Mouse (Mus musculus) limb, embryonic 11.5 days (tissue): Measurements from ENCODE around the gene Chrnb2. TPM values are rescaled to one million over a fixed set of nuclear protein-coding genes. Genes with fewer than 3 reads are reported as not detected.
A peak's percentile ranks its signal among the peaks of the same experiment; 100 is the strongest.
"Not testable (repeated sequence)": the region's sequence is repeated elsewhere in the genome, so short reads cannot be mapped to it uniquely, and the experiment has no call there.

ENCODE experiments used
- ATAC-seq: fragments of 200-750 bp; cut with Nextera tagmentation; 2 replicates; pipeline ENCODE4 v1.8.0; 2017; ENCODE audit warnings: low read depth; ENCODE audit not compliant: insufficient number of reproducible peaks, low FRiP score, low TSS enrichment
- DNase-seq: peaks from one replicate; pipeline ENCODE4 v3.0.0-alpha.2; 2015; ENCODE audit warnings: low spot score
- H3K27ac ChIP-seq: fragments of 300-500 bp; sonication (generic); replicated peaks from 2 replicates; pipeline ENCODE4 v1.5.1; 2014; ENCODE audit warnings: low read depth, mild to moderate bottlenecking, low read length
- H3K27me3 ChIP-seq: fragments of 300-500 bp; sonication (generic); 2 replicates; pipeline ENCODE4 v1.6.1; 2014; ENCODE audit warnings: mild to moderate bottlenecking, low read length, mixed read lengths; ENCODE audit not compliant: control insufficient read depth, insufficient read depth
- H3K36me3 ChIP-seq: fragments of 300-500 bp; sonication (generic); 2 replicates; pipeline ENCODE4 v1.6.1; 2014; ENCODE audit warnings: mild to moderate bottlenecking, low read length, moderate library complexity, mixed read lengths; ENCODE audit not compliant: control insufficient read depth, insufficient read depth
- H3K4me1 ChIP-seq: fragments of 300-500 bp; sonication (generic); 2 replicates; pipeline ENCODE4 v1.6.1; 2014; ENCODE audit warnings: low read length, mixed read lengths; ENCODE audit not compliant: control insufficient read depth, insufficient read depth
- H3K4me2 ChIP-seq: fragments of 300-500 bp; sonication (generic); 2 replicates; pipeline ENCODE4 v1.6.1; 2014; ENCODE audit warnings: low read depth, mild to moderate bottlenecking, moderate library complexity; ENCODE audit not compliant: severe bottlenecking
- H3K4me3 ChIP-seq: fragments of 300-500 bp; sonication (generic); 2 replicates; pipeline ENCODE4 v1.5.1; 2014; ENCODE audit warnings: low read depth, low read length
- H3K9ac ChIP-seq: fragments of 300-500 bp; sonication (generic); 2 replicates; pipeline ENCODE4 v1.6.1; 2014; ENCODE audit warnings: mild to moderate bottlenecking, low read length
- H3K9me3 ChIP-seq: fragments of 300-500 bp; sonication (generic); 2 replicates; pipeline ENCODE4 v1.6.1; 2016; ENCODE audit warnings: low read length; ENCODE audit not compliant: control insufficient read depth
- WGBS: fragments of 180-500 bp; shearing (Covaris S2); extraction: QIAGEN DNeasy Blood & Tissue Kit; methylation state at CpG from one replicate; pipeline ENCODE4 v1.1.7; 2014; 5-methylcytosine and 5-hydroxymethylcytosine counted together
- polyA plus RNA-seq: library from polyadenylated mRNA; unstranded; fragments of >200 nt; fragmentation: Nextera tagmentation; extraction: Ambion mirVana; gene quantifications from 2 replicates; pipeline ENCODE4 v1.2.1, GENCODE M21; 2014

Chrnb2 gene
- polyA plus RNA-seq, 1 experiment from 2014 or later, result 0.23 TPM

DNA sequence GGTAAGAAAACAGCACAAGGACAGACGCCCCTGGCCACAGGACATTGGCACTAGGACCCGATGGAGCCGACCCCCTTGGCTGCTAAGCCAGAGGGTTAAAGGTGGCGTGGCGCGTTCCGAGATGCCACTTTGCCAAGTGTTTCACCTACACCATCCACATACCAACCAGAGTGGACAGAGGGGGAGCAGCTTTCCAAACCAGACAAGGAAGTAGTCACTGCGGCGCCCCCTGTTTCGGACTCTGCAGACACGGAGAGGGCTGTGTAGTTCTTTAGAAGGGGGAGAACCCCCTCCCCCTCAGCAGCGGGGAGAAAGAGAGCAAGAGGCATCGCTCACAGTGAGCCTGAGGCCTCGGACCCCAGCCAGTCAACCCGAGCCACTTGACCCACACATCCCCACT is 38.4 kb upstream of the Chrnb2 start:
- no peak overlapping the region for H3K4me3 ChIP-seq
- H3K4me2 ChIP-seq, result no peak overlapping the region
- no peak for DNase-seq
- H3K9me3 ChIP-seq, result no peaks in the 10 kb centered on the region
- no peaks in the 10 kb centered on the region for H3K4me1 ChIP-seq
- no peak overlapping the region for H3K9ac ChIP-seq
- H3K27me3 ChIP-seq, result no peaks in the 10 kb centered on the region
- H3K27ac ChIP-seq, result no peak overlapping the region
- 79% methylated on average over 15 of the region's 15 CpGs for WGBS
- ATAC-seq, result no peak
- no peaks in the 10 kb centered on the region for H3K36me3 ChIP-seq

DNA sequence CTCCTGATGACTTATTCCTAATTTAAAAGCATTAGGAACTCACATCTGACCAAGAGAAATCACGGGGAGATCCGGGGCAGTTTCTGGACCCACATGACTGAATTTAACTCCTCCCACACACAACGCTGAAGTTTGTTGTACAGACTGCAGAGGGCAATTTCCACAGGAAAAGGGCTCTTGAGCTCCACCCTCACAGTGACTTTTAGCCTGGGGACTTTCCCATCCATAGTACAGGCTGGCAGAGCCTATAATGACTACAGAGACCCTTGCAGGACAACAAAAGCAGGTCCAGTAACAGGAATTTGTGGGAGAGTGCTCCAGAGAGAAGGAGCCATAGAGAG is 37.0 kb upstream of the Chrnb2 start:
- WGBS, result 30% methylated on average over 3 of the region's 3 CpGs
- DNase-seq, result no peak
- H3K27ac ChIP-seq, result no peak overlapping the region

DNA sequence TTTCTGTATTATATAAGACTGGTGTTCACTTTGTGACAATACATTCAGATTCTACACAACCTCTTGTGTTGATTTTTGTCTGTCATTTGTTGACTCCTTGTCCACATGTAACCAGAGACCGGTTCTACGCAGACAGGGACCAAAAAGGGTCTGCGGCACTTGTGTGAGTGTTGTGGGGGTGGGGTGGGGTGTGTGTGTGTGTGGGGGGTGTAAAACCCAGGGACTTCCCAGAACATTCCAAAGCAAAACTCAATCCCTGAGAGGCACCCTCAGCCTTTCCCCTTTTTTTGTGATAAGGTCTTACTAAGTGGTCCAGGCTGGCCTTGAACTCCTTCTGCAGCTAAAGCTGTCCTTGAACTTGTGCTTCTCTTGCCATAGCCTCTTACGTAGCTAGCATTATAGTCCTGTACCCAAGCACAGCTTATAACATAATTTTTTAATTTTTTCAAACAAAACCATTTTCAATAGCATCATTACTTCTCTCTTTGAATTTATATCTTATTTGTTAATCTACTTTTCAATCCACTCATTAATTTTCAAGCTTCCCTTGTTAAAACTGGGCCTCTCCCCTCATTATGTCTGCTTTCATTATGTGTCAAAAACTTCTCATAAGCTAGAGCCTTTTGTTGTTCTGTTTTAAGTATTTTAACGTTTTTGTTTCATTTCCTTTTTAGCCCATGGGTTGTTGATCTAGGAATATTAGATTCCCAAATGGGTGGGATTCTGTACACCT is 36.5 kb upstream of the Chrnb2 start:
- Histone ChIP-seq H3K9ac (no peak overlapping the region), H3K4me1 (no peaks in the 10 kb centered on the region), H3K27me3 (no peaks in the 10 kb centered on the region), H3K36me3 (no peaks in the 10 kb centered on the region), H3K9me3 (no peaks in the 10 kb centered on the region), H3K4me3 (no peak overlapping the region), H3K4me2 (no peak overlapping the region), H3K27ac (no peak overlapping the region)
- 61% methylated on average over 5 of the region's 5 CpGs for WGBS
- ATAC-seq (no peak), DNase-seq (no peak)

More for the DNA sequence above, 37.0 kb upstream of the Chrnb2 start:
- no peaks in the 10 kb centered on the region for H3K36me3 ChIP-seq
- no peak overlapping the region for H3K4me3 ChIP-seq
- H3K9me3 ChIP-seq, result no peaks in the 10 kb centered on the region
- no peaks in the 10 kb centered on the region for H3K27me3 ChIP-seq
- no peaks in the 10 kb centered on the region for H3K4me1 ChIP-seq
- H3K9ac ChIP-seq, result no peak overlapping the region
- ATAC-seq, result no peak
- no peak overlapping the region for H3K4me2 ChIP-seq

DNA sequence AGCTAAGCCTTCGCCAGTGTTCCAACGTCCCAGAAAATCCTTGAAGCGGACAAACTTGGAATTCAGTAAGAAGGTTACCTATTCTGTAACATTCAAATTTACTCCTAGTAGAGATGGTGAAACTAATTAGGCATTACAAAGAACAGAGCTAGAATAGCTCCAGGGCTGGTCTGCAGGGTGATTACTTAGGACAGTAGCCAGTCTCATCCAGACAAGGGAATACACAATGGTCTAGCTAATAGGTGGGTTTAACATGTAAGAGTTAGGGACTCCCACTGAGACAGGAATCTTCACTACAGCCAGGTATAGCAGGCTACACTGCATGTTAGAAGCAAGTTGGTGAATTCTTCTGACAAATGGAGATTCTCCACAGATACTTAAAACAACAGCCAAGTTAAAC is 35.6 kb upstream of the Chrnb2 start:
- not testable (repeated sequence) for H3K9me3 ChIP-seq, H3K27ac ChIP-seq, H3K4me2 ChIP-seq, H3K4me1 ChIP-seq, ATAC-seq, H3K36me3 ChIP-seq, H3K27me3 ChIP-seq, DNase-seq, H3K9ac ChIP-seq, H3K4me3 ChIP-seq
- WGBS, result 36% methylated on average over 3 of the region's 3 CpGs

DNA sequence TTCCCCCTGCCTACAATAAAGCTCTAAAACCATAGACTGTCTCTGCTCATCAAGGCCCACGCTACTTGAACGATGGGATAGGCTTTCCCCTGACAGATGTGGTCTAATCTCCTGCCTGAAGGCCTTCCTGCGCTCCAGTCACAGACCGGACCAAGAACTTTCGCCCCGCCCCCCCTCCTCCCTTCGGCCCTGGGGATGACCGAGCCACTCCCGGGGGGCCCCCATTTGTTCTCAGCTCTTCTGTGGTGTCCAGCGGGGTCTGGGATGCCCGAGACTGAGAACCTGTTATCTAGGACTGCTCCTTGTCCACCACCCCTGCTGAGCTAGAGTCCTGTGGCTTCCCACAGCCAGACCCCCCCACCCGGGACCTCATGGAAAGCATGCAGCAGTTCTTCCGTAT is 35.0 kb upstream of the Chrnb2 start:
- Histone ChIP-seq H3K4me3 (no peak overlapping the region), H3K27me3 (no peaks in the 10 kb centered on the region), H3K9me3 (no peaks in the 10 kb centered on the region), H3K4me1 (no peaks in the 10 kb centered on the region), H3K27ac (no peak overlapping the region), H3K9ac (no peak overlapping the region), H3K36me3 (no peaks in the 10 kb centered on the region), H3K4me2 (peak overlapping the region; percentile 34)
- 4% methylated on average over 13 of the region's 13 CpGs for WGBS
- no peak for ATAC-seq
- DNase-seq, result peak; percentile 28

DNA sequence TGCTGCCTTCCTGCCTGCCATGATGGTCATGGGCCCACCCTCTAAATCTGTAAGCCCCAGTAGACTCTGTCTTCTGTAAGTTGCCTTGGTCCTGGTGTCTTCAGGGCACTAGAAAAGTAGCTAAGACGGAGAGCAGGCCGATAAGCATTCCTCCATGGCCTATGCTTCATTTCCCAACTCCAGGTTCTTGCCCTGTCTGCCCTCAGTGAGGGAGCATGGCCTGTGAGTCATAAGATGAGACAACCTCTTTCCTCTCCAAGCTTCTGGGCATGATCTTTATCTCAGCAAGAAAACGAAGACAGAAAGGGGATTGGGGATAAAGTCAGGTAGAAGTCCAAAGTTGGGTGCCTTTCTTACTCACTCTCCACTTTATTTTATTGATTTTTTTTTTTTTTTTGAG is 34.1 kb upstream of the Chrnb2 start:
- Histone ChIP-seq H3K4me2 (no peak overlapping the region), H3K4me1 (no peaks in the 10 kb centered on the region), H3K4me3 (no peak overlapping the region), H3K27ac (no peak overlapping the region), H3K9ac (no peak overlapping the region), H3K9me3 (no peaks in the 10 kb centered on the region), H3K36me3 (no peaks in the 10 kb centered on the region), H3K27me3 (no peaks in the 10 kb centered on the region)
- 86% methylated on average over 3 of the region's 3 CpGs for WGBS
- ATAC-seq (no peak), DNase-seq (no peak)

DNA sequence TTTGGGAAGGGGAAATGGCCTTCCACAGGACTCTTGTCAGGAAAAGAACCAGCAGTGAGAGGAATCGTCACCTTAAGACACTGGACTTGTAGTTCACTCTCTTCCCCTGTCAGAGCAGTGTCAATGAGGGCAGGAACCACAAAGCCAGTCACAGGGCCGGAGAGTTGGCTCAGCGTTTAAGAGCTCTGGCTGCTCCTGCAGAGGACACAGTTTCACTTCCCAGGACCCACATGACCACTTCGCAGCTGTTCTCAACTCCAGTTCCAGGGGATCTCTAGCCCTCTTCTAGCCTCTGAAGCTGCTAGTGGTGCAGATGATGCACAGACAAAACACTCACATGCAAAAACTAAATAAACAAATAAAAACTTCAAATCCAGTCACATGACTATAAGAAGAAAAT is 31.9 kb upstream of the Chrnb2 start:
- Histone ChIP-seq H3K9me3 (no peaks in the 10 kb centered on the region), H3K27me3 (no peaks in the 10 kb centered on the region), H3K9ac (no peak overlapping the region), H3K36me3 (no peaks in the 10 kb centered on the region), H3K4me2 (no peak overlapping the region), H3K4me3 (no peak overlapping the region), H3K4me1 (no peaks in the 10 kb centered on the region), H3K27ac (no peak overlapping the region)
- WGBS, result 44% methylated on average over 4 of the region's 4 CpGs
- DNase-seq, result no peak
- ATAC-seq, result no peak

DNA sequence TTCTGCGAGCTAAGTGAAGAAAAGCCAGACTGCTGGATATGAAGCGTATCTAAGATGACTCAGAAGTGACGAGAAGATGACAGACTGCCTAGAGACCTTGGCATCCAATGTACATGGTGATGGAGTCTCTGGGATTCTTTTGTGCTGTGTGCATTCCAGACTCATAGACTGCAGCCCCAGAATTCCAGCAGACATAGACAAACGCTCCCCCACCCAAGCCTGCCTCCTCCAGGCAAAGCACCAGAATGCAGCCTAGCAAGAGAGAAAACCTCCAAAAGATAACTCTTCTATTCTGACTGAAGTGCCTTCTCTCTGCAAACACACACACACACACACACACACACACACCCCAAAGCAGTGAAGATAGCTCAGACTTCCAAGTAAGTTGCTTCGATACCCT is 31.3 kb upstream of the Chrnb2 start:
- no peaks in the 10 kb centered on the region for H3K27me3 ChIP-seq
- H3K4me3 ChIP-seq, result no peak overlapping the region
- no peak overlapping the region for H3K9ac ChIP-seq
- 79% methylated on average over 5 of the region's 5 CpGs for WGBS
- H3K27ac ChIP-seq, result no peak overlapping the region
- ATAC-seq, result no peak
- no peaks in the 10 kb centered on the region for H3K36me3 ChIP-seq
- no peaks in the 10 kb centered on the region for H3K9me3 ChIP-seq
- H3K4me1 ChIP-seq, result no peaks in the 10 kb centered on the region
- no peak overlapping the region for H3K4me2 ChIP-seq
- no peak for DNase-seq

DNA sequence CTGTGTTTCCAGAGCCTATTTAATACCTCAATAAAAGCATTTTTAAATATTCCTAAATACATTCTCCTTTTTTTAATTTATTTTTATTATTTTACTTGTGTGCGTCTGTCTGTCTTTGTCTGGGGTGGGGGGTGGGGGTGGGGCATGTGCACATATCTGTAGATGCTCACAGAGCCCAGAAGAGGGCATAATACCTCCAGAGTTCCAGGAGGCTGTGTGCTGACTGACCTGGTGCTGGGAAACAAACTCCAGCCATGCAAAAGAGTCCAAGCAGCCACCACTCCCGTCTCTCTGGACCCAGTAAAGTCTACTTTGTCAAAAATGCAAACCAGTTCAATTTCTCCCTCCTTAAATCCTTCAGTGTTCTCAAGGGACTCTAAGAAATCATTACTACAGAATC is 30.2 kb upstream of the Chrnb2 start:
- Histone ChIP-seq H3K4me3 (no peak overlapping the region), H3K27ac (no peak overlapping the region), H3K36me3 (no peaks in the 10 kb centered on the region), H3K9ac (no peak overlapping the region), H3K9me3 (no peaks in the 10 kb centered on the region), H3K4me1 (no peaks in the 10 kb centered on the region), H3K4me2 (no peak overlapping the region), H3K27me3 (no peaks in the 10 kb centered on the region)
- DNase-seq (no peak), ATAC-seq (no peak)
- WGBS, result 76% methylated on average over 2 of the region's 2 CpGs
